Mouse (Mus musculus): Measurements from ENCODE around the gene Mocs3.

- TF ChIP-seq FLI1 (IDR thresholded peaks at IDR 0.05; ENCODE audit: low read length) (no peak), GATA1 (IDR thresholded peaks at IDR 0.05; ENCODE audit: borderline replicate concordance, low read length) (no peak)
Measured at GRCm38 (mm10) chr2:168253822-168254221, 23.4 kb downstream of the Mocs3 start.
